Mouse (Mus musculus) heart, adult 2 months (tissue): ENCODE measurements around the gene Bend3. TPM values are rescaled to one million over a fixed set of nuclear protein-coding genes. Genes with fewer than 3 reads are reported as not detected.

Experiments
- DNase-seq, 2 experiments: peaks; one replicate each; pipeline ENCODE4 v3.0.0; 2021
- H3K27ac ChIP-seq: fragments of 200-600 bp; 2 replicates; pipeline ENCODE4 v1.8.1; 2022
- H3K27me3 ChIP-seq: fragments of 200-500 bp; 2 replicates; pipeline ENCODE4 v1.6.1; 2012; ENCODE audit warnings: mild to moderate bottlenecking, low read length, inconsistent platforms, mixed read lengths; ENCODE audit not compliant: control insufficient read depth, insufficient read depth
- H3K36me3 ChIP-seq: fragments of 200-500 bp; 2 replicates; pipeline ENCODE4 v1.6.1; 2012; ENCODE audit warnings: low read length, inconsistent platforms; ENCODE audit not compliant: control insufficient read depth, insufficient read depth
- H3K4me1 ChIP-seq: fragments of 200-500 bp; 2 replicates; pipeline ENCODE4 v1.6.1; 2011; ENCODE audit warnings: low read length; ENCODE audit not compliant: control insufficient read depth, insufficient read depth
- H3K4me3 ChIP-seq: fragments of 200-600 bp; 2 replicates; pipeline ENCODE4 v1.8.1; 2022
- H3K79me2 ChIP-seq: fragments of 200-500 bp; replicated peaks from 2 replicates; pipeline ENCODE4 v1.6.1; 2012; ENCODE audit warnings: mild to moderate bottlenecking, inconsistent platforms, low read length, moderate library complexity, mixed read lengths; ENCODE audit not compliant: control insufficient read depth, insufficient read depth
- H3K9ac ChIP-seq: fragments of 200-500 bp; 2 replicates; pipeline ENCODE4 v1.6.1; 2012; ENCODE audit warnings: low read depth, mild to moderate bottlenecking, control low read depth, inconsistent platforms, low read length, mixed read lengths
- CTCF ChIP-seq: fragments of 200-600 bp; IDR thresholded peaks from 2 replicates; pipeline ENCODE4 v1.8.1; 2022; ENCODE audit warnings: antibody characterized with exemption, mild to moderate bottlenecking, moderate library complexity
- EP300 ChIP-seq: fragments of 200-500 bp; IDR thresholded peaks from 2 replicates; pipeline ENCODE4 v1.6.1; 2011; ENCODE audit warnings: low read depth, low read length, control low read depth; ENCODE audit not compliant: insufficient read depth
- POLR2A ChIP-seq: fragments of 200-500 bp; IDR thresholded peaks from 2 replicates; pipeline ENCODE4 v1.6.1; 2011; ENCODE audit warnings: mild to moderate bottlenecking, low read depth, low read length, control low read depth; ENCODE audit not compliant: insufficient read depth
- WGBS: fragments of 180-500 bp; shearing (Covaris S2); methylation state at CpG from one replicate; pipeline ENCODE4 v1.1.7; 2018; 5-methylcytosine and 5-hydroxymethylcytosine counted together
- intact Hi-C: fragments of 180-260 bp; cut with DNase I; formaldehyde crosslinking; loops from one replicate; pipeline ENCODE4 v1.15.1; 2025
- polyA plus RNA-seq: library from polyadenylated mRNA; depleted of rRNA; stranded (reverse); fragments of >200 nt; gene quantifications from 2 replicates; pipeline ENCODE4 v1.2.3, GENCODE M21; 2012
- total RNA-seq, 2 experiments: library from RNA; stranded (reverse); gene quantifications; 2 replicates each; pipeline ENCODE4 v1.2.3; 2021

The Bend3 gene
- total and polyA plus RNA-seq, 3 experiments: 2.9 to 7.4 (median 5.2) TPM

DNA sequence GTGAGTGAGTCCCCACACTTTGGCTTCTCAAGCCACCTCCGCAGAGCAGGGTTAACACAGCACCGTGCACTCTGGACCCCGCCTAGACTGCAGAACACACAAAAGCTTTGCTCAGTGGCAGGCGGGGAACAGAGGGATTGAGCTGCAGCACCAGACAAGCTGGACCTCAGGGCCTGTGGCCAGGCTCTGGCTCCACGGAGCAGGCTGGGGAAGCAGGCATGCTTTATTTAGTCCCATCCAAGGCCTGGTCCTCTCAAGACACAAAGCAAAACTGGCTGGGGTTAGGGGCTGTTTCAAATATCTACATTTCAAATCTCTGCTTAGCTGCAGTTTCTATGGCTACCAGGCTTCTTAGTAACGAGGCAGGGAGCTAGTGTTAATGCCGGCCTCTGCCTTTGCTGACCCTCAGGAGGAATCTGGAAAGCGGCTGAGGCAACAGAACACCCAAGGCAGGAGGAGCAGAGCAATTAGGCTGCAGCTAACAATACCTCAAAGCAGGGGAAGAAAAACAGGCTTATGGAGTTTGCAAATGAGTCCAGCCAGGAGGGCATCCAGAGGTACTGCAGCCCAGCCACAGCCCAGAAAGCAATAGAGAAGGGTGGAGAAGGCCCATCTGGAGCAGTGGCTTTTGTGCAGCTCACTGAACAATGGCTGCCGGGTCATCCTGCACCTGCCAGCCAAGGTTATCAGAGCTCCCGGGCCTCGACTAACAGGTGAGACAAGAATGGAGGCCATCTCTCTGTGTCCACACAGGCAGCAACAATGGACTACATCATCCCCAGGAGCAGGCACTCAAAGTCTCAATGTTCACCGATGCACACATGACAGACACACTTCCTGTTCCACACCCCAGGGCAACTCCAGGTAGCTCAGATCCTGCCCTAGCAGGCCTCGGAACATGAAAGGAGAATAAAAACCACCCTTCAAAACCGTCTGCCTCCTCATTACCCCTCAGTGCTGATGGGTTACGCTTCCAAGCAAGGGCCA is 48.9 kb downstream of the Bend3 start:
- TF ChIP-seq POLR2A (no peak), CTCF (no peak), EP300 (no peak)
- Histone ChIP-seq H3K27ac (no peak overlapping the region), H3K4me3 (no peak overlapping the region), H3K79me2 (no peaks in the 10 kb centered on the region), H3K27me3 (no peaks in the 10 kb centered on the region), H3K36me3 (no peaks in the 10 kb centered on the region), H3K4me1 (no peaks in the 10 kb centered on the region), H3K9ac (no peak overlapping the region)
- WGBS: 58% methylated on average over 15 of the region's 15 CpGs
- intact Hi-C loops: no loop called here
- no peak for DNase-seq

DNA sequence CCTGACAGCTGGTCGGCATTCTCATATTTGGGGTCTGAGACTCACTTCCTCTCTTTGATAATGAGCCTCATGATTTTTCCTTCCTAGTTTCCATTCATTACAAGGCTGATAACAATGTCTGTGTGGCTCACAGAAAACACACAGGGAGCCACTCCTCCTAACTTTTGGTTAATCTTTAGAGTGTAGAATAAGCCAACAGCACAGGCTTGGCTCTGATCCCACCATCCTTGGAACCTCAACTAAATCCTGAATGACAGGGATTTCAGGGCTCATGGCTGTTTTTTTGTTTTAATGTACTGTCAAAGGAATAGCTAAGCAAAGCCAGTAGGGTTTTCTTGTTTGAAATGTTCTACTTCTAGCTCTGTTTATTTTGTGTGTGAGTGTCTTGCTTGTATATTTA is 55.8 kb downstream of the Bend3 start:
- H3K27me3 ChIP-seq: no peaks in the 10 kb centered on the region

DNA sequence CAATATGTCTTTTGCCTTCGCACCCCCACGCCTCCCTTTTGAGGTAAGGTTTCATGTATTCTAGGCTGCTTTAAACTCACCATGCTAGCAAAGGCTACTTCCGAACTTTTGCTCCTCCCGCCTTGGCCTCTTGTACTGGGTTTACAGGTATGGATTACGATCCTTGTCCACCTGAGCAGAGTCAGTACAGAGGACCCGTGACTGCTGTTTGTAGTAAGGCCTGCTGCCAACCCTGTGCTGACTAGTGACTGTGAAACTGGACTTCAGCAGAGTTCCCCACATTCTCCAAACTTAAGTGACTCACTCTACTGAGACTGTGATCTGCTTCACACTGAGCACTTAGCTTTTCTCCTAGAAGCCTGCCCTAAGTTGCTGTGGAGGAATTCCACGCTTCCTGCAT is 59.0 kb downstream of the Bend3 start:
- TF ChIP-seq EP300: no peak
- TF ChIP-seq CTCF: no peak
- no peak for TF ChIP-seq POLR2A
- Histone ChIP-seq H3K27me3 (no peaks in the 10 kb centered on the region), H3K27ac (no peak overlapping the region), H3K9ac (no peak overlapping the region), H3K4me3 (no peak overlapping the region), H3K36me3 (peaks cover 3% of the 10 kb centered on the region; the same call in 1 of the 2 replicates), H3K79me2 (peaks cover 1% of the 10 kb centered on the region; the same call in 1 of the 2 replicates), H3K4me1 (peaks cover 4% of the 10 kb centered on the region)
- no peak for DNase-seq
- 77% methylated on average over 7 of the region's 7 CpGs for WGBS
- intact Hi-C loops: loop anchor here (10.0 kb wide), 1 partner anchor 1527 kb away; the partner anchor contains the start of gene Prep

More for the DNA sequence above, 55.8 kb downstream of the Bend3 start:
- Histone ChIP-seq H3K27ac (no peak overlapping the region), H3K9ac (no peak overlapping the region), H3K4me1 (peaks cover 3% of the 10 kb centered on the region), H3K36me3 (peaks cover 3% of the 10 kb centered on the region; the same call in 1 of the 2 replicates), H3K4me3 (no peak overlapping the region), H3K79me2 (0 out of 2 replicates have a peak, but pooled peaks cover 1% of the 10 kb centered on the region)
- DNase-seq: no peak
- no peak for TF ChIP-seq POLR2A
- no peak for TF ChIP-seq EP300
- TF ChIP-seq CTCF: no peak
- 39% methylated on average over 1 of the region's 1 CpGs for WGBS
- intact Hi-C loops: loop anchor here (10.0 kb wide), 1 partner anchor 1530 kb away; the partner anchor contains the start of gene Prep

DNA sequence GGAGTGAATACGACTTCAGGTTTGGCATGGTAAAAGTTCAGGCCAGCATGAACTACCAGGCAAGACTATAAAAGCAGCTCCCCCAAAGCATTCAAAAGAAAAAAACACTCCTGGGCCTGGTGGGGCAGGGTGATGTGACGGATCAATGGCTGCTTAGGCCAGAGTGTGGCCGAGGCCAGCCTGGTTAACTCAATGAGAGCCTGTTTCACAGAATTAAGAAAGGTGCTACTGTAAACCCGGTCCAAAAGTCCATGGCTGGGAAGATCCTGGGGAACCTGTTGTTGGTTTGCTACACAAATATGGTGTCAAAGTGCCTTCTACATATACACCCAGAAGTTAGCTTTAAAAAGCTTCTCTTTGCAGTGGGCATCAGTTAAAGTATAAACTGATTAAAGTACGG is 60.2 kb downstream of the Bend3 start:
- WGBS: 78% methylated on average over 5 of the region's 5 CpGs
- no peaks in the 10 kb centered on the region; the same call in 1 of the 2 replicates for H3K79me2 ChIP-seq
- intact Hi-C loops: loop anchor here (10.0 kb wide), 1 partner anchor 1526 kb away; the partner anchor contains the start of gene Prep
- TF ChIP-seq CTCF (no peak), POLR2A (no peak), EP300 (no peak)
- H3K36me3 ChIP-seq: peaks cover 3% of the 10 kb centered on the region; the same call in 1 of the 2 replicates
- DNase-seq: no peak
- peaks cover 4% of the 10 kb centered on the region for H3K4me1 ChIP-seq
- no peak overlapping the region for H3K9ac ChIP-seq
- no peaks in the 10 kb centered on the region for H3K27me3 ChIP-seq
- no peak overlapping the region for H3K4me3 ChIP-seq
- no peak overlapping the region; the same call in 1 of the 2 replicates for H3K27ac ChIP-seq

DNA sequence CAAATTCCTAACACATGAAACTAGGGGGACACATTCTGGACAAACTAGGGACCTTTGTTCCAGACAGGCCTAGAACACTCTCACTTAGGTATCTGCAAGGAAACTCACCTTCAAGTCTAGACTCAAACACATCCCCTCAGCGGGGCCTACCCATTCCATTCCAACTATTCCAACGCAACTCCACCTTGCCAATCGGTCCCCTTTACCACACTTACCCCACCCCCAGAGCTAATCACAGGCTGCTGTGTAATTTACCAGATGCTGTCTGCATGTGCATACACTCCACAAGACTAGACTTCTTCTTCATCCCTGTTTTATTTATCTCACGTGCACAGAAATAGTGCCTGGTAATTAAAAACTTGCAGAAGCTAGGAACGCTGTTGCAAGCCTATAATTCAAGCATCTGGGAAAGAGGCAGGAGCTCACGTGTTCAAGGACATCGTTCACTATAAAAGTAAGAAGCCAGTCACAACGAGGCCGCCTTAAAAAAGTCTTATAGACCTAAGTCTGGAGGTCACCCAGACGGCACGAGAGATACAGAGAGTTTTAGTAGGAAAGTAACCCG is 61.2 kb downstream of the Bend3 start:
- H3K4me1 ChIP-seq: peaks cover 4% of the 10 kb centered on the region
- H3K27ac ChIP-seq: peak overlapping the region; percentile 93
- no peak for TF ChIP-seq POLR2A
- TF ChIP-seq CTCF: no peak
- no peak for TF ChIP-seq EP300
- WGBS: 12% methylated on average over 12 of the region's 12 CpGs
- H3K79me2 ChIP-seq: no peaks in the 10 kb centered on the region; the same call in 1 of the 2 replicates
- H3K9ac ChIP-seq: peak overlapping the region; percentile 97
- H3K4me3 ChIP-seq: peak overlapping the region; percentile 75
- no peak for DNase-seq
- intact Hi-C loops: loop anchor here (1.0 to 10.0 kb wide), 3 partner anchors 61 to 1525 kb away; partner anchors contain the start of genes Prep, Qrsl1 and Rtn4ip1
- peaks cover 3% of the 10 kb centered on the region; the same call in 1 of the 2 replicates for H3K36me3 ChIP-seq
- H3K27me3 ChIP-seq: no peaks in the 10 kb centered on the region
